Mouse (Mus musculus) ES-Bruce4 (cell line): Measurements from ENCODE around the gene Swap70. TPM values are rescaled to one million over a fixed set of nuclear protein-coding genes. Genes with fewer than 3 reads are reported as not detected.

Experiments
- H3K27ac ChIP-seq: 2 replicates; pipeline ENCODE4 v1.5.1; 2012; ENCODE audit warnings: low read length, inconsistent platforms; ENCODE audit not compliant: insufficient read depth
- H3K27me3 ChIP-seq: 2 replicates; pipeline ENCODE4 v1.6.1; 2012; ENCODE audit warnings: mild to moderate bottlenecking, low read length, inconsistent platforms; ENCODE audit not compliant: control insufficient read depth, poor library complexity, insufficient read depth, severe bottlenecking
- H3K36me3 ChIP-seq: 2 replicates; pipeline ENCODE4 v1.6.1; 2012; ENCODE audit warnings: inconsistent platforms, mild to moderate bottlenecking, low read length, moderate library complexity; ENCODE audit not compliant: control insufficient read depth, poor library complexity, insufficient read depth, severe bottlenecking
- H3K4me1 ChIP-seq: one replicate; pipeline ENCODE4 v1.8.1; 2011; ENCODE audit warnings: low read length; ENCODE audit not compliant: control insufficient read depth, insufficient read depth
- H3K4me3 ChIP-seq: 2 replicates; pipeline ENCODE4 v1.5.1; 2011; ENCODE audit warnings: low read depth, mild to moderate bottlenecking, low read length
- H3K9ac ChIP-seq: 2 replicates; pipeline ENCODE4 v1.6.1; 2012; ENCODE audit warnings: low read depth, mild to moderate bottlenecking, inconsistent platforms; ENCODE audit not compliant: poor library complexity, severe bottlenecking
- H3K9me3 ChIP-seq: replicated peaks from 2 replicates; pipeline ENCODE4 v1.6.1; 2012; ENCODE audit warnings: mild to moderate bottlenecking, low read length, inconsistent platforms; ENCODE audit not compliant: control insufficient read depth, poor library complexity, insufficient read depth, severe bottlenecking
- CTCF ChIP-seq: IDR thresholded peaks from one replicate; pipeline ENCODE4 v1.8.1; 2011; ENCODE audit warnings: low read depth, low read length
- EP300 ChIP-seq: IDR thresholded peaks from 2 replicates; pipeline ENCODE4 v1.6.1; 2011; ENCODE audit warnings: low read depth, low read length; ENCODE audit not compliant: insufficient read depth
- POLR2A ChIP-seq: IDR thresholded peaks from one replicate; pipeline ENCODE4 v1.8.1; 2011; ENCODE audit warnings: low read length; ENCODE audit not compliant: insufficient read depth
- polyA plus RNA-seq: library from polyadenylated mRNA; stranded (reverse); fragments of >200 nt; gene quantifications from 2 replicates; pipeline ENCODE4 v1.2.4, GENCODE M21; 2011; ENCODE audit warnings: low read depth; ENCODE audit not compliant: missing spikeins, insufficient read depth, insufficient read length

The Swap70 gene
- polyA plus RNA-seq, 1 experiment: 40.1 TPM

DNA sequence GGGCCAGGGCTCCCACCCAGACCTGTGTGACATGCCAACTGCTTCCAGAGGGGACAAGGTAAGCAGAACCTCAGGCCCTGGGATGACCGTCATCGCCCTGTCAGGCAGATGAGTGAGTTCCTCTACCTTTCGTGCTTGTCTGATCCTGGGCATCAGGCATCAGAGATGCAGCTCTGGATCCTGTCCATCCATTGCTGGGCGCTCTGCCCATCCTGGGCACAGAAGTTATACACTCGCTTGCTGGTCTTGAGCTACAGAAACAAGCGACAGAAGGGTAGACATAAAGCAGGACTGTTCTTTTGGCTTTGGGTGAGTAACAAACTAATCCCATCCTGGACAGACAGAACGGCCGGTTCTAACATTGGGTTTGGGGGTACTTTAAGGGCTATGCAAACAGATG, 87.7 kb downstream of the Swap70 start:
- Histone ChIP-seq H3K27me3 (no peaks in the 10 kb centered on the region), H3K9me3 (no peaks in the 10 kb centered on the region), H3K36me3 (no peaks in the 10 kb centered on the region), H3K4me1 (no peaks in the 10 kb centered on the region), H3K27ac (no peak overlapping the region), H3K9ac (no peak overlapping the region), H3K4me3 (no peak overlapping the region)
- TF ChIP-seq EP300: no peak
- TF ChIP-seq POLR2A: no peak
- TF ChIP-seq CTCF: no peak

DNA sequence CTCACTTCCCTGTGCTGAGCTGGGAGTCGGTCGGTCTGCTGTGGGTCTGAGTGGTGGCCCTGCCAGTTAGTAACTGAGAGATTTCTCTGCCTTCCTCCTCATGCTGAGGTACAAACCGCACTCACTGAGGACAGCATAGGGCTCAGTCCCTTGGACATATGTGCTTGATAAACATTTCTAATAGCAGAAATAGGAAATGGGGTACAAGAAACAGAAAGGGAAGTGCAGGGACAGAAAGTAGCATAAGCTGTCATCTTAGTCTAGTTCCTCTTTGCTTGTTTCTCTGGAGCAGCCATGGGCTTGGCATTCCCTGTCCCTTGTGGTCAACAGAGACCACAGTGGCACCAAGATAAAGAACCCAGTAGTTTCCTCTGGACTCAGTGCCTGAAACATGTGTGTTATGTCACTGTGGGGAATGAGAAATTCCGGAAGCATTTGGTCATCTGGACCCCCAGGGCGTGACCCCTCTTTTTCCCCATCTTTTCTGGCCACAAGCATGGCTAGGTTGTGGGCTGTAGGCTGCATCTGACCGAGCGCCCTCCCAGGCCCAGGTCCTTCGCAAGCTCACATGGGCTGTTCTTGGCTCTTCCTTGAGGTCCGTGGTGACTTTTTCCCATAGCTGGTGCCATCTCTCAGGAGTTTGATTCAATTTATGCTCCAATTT, 92.0 kb downstream of the Swap70 start:
- H3K4me3 ChIP-seq: no peak overlapping the region
- H3K4me1 ChIP-seq: no peaks in the 10 kb centered on the region
- H3K9ac ChIP-seq: no peak overlapping the region
- no peak overlapping the region for H3K27ac ChIP-seq
- no peaks in the 10 kb centered on the region; the same call in 1 of the 2 replicates for H3K36me3 ChIP-seq
- no peaks in the 10 kb centered on the region for H3K9me3 ChIP-seq
- H3K27me3 ChIP-seq: no peaks in the 10 kb centered on the region
- TF ChIP-seq CTCF (no peak), EP300 (no peak), POLR2A (no peak)

DNA sequence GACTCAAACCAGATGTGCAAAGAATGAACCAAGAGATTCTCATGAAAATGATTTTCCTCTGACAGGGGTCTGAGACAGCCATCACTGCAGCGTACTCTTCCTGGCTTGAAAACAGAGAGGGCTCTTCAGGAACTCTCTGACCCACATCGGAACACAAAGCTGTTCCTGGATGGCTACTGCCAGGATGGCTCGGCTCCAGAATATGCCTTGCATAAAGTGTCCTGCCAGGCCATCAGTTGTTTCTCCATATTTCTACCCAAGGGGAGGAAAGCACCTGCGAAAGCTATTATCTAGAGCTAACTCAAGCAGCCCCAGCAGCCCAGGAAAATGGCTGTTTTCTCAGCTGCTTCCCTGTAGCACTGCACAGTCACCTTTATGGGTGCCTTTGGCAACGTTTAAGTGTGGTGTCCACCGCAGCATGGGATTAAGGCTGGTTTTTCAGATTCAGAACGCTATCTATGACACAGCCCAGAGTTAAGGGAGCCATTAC, 92.9 kb downstream of the Swap70 start:
- Histone ChIP-seq H3K9ac (no peak overlapping the region), H3K9me3 (no peaks in the 10 kb centered on the region), H3K4me1 (no peaks in the 10 kb centered on the region), H3K27me3 (no peaks in the 10 kb centered on the region), H3K27ac (no peak overlapping the region), H3K36me3 (no peaks in the 10 kb centered on the region; the same call in 1 of the 2 replicates), H3K4me3 (no peak overlapping the region)
- no peak for TF ChIP-seq EP300
- no peak for TF ChIP-seq CTCF
- TF ChIP-seq POLR2A: no peak

DNA sequence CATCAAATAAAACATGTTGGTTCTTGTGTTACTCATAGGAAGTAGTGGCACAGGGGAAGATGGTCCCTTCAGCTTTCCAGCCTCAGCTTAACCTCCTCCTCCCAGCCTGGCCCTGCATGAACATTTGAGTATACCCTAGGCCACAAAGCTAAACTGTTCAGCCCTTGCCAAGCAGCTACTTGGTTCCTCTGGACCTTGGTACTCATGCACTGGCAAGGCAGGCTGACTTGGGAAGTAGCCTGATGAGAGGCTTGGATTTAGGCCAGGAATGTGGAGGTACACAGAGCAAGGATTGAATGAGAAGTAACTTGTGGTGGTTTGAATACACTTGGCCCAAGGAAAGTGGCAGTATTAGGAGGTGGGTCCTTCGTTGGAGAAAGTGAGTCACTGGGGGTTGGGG, 93.8 kb downstream of the Swap70 start:
- no peak overlapping the region for H3K27ac ChIP-seq
- no peak overlapping the region for H3K9ac ChIP-seq
- H3K4me1 ChIP-seq: no peaks in the 10 kb centered on the region
- no peak overlapping the region for H3K4me3 ChIP-seq
- no peaks in the 10 kb centered on the region for H3K27me3 ChIP-seq
- H3K36me3 ChIP-seq: no peaks in the 10 kb centered on the region; the same call in 1 of the 2 replicates
- TF ChIP-seq POLR2A (no peak), CTCF (no peak), EP300 (no peak)
- no peaks in the 10 kb centered on the region for H3K9me3 ChIP-seq

DNA sequence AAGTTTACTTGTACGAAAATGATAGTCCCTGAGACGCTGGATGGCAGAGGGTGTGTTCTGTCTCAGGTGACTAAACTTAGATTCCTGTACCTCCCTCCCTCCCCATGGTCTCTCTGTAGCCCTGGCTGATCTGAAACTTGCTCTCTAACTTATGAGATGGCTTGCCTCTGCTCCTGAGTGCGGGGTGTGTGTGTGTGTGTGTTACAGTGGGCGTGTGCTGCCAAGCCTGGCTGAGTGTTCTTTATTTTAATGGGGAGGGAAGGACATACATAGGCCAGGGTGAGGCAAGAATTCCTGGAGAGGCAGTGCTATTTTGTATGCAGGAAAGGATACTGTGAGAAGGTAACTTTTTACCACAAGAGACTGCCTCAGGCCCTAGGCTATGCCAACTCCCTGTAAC, 95.9 kb downstream of the Swap70 start:
- Histone ChIP-seq H3K9me3 (no peaks in the 10 kb centered on the region), H3K27ac (no peak overlapping the region), H3K9ac (no peak overlapping the region), H3K36me3 (no peaks in the 10 kb centered on the region; the same call in 1 of the 2 replicates), H3K27me3 (no peaks in the 10 kb centered on the region), H3K4me1 (no peaks in the 10 kb centered on the region), H3K4me3 (no peak overlapping the region)
- TF ChIP-seq CTCF (no peak), POLR2A (no peak), EP300 (no peak)

DNA sequence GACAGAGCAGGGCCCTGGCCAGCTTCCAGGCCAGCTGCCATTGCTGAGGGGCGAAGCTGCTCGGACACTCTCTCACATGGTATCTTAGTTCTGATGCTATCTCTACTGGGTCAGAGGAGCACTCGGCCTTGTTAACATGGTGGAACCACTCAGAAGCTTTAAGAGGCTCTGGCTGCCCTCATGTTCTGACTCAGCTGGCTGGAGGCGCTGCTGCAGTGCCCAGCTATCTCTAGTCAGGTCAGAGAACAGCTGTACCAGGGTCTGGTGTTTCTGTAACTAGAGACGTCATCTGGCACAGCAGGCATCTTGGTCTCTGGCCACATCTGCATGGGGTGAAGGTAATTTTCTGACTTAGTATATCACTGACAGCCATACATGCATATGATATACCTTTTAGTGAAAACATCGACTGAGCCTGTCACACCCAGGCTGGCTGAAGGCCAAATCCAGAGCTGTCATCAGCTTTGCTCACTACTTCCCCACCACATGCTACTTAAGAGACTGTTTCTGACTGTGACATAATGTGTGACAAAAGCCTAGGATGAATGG, 97.5 kb downstream of the Swap70 start:
- Histone ChIP-seq H3K4me3 (no peak overlapping the region), H3K9me3 (no peaks in the 10 kb centered on the region), H3K9ac (no peak overlapping the region), H3K4me1 (no peaks in the 10 kb centered on the region), H3K36me3 (no peaks in the 10 kb centered on the region; the same call in 1 of the 2 replicates), H3K27ac (no peak overlapping the region), H3K27me3 (no peaks in the 10 kb centered on the region)
- TF ChIP-seq EP300: no peak
- no peak for TF ChIP-seq POLR2A
- TF ChIP-seq CTCF: no peak
